Mouse (Mus musculus): Measurements from ENCODE around the gene Bcl2a1d.
"Not testable (repeated sequence)": the region's sequence is repeated elsewhere in the genome, so short reads cannot be mapped to it uniquely, and the experiment has no call there.

Gene Bcl2a1d

GRCm38 (mm10) chr9:88698746-88699145 lies 33.0 kb downstream of the Bcl2a1d start:
- DNase-seq (ENCODE audit: low read depth, low spot score) = not testable (repeated sequence)

DNA sequence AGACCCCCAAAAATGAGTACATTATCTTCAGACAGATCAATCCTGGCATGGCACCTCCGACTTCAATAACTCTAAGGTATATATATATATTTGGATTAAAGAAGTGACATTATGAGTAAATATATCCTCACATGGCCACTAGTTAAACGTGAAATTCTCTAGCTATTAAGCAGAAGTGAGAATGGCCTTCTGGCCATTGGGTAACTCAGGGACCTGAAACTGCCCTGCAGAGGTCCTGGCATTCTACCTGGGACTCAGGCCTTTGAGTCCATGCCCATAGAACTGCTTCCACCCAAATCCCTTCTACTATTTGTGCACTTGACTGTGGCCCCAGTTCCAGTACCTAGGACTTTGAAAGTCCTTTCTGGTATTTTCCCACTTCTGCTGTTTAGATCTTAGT lies 40.4 kb downstream of the Bcl2a1d start:
- not testable (repeated sequence) for DNase-seq (ENCODE audit: low read depth, low spot score)

- not testable (repeated sequence) for DNase-seq (ENCODE audit: low read depth, low spot score)
Observed at GRCm38 (mm10) chr9:88689451-88689850, 42.3 kb downstream of the Bcl2a1d start.

DNA sequence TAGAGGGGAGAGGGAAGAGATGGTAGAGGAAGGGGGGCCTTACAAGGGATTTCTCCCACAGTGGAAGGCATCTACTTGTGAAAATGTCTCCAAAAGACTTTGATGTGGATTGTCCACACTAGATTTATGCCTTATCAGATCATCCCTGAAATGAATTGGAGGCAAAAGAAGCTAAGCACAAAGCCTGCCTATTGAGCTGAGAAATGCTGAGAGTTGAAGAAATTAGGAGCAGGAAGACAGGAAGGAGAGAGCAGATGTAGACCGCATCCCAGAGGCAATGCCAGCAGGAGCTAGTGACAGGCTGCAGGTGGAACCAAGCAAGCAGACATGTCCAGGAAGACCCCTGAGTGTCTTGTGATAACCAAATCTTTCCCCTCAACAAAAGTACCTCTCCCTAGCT lies 45.0 kb downstream of the Bcl2a1d start:
- not testable (repeated sequence) for DNase-seq (ENCODE audit: low read depth, low spot score)
